Mouse (Mus musculus) lung, adult 2 months (tissue): ENCODE measurements around the gene Glo1.

Experiments
- CTCF ChIP-seq: fragments of 200-500 bp; IDR thresholded peaks from 2 replicates; pipeline ENCODE4 v1.5.1; 2011; ENCODE audit warnings: mild to moderate bottlenecking, low read length, control low read depth; ENCODE audit not compliant: insufficient read depth
- POLR2A ChIP-seq: fragments of 200-500 bp; IDR thresholded peaks from 2 replicates; pipeline ENCODE4 v1.6.1; 2011; ENCODE audit warnings: low read depth, mild to moderate bottlenecking, control low read depth, low read length, borderline replicate concordance; ENCODE audit errors: extremely low read depth

GRCm38 (mm10) chr17:30623200-30623599 lies 3.5 kb downstream of the Glo1 start:
- TF ChIP-seq CTCF (no peak), POLR2A (no peak)
